Mouse (Mus musculus) mature B cell (primary cell): Measurements from ENCODE around the gene Cd33.

Experiments used
- in situ Hi-C: fragments of 300-500 bp; cut with MboI; formaldehyde crosslinking; loops from 2 replicates; pipeline ENCODE4 v1.14.3; 2019

Gene Cd33

DNA sequence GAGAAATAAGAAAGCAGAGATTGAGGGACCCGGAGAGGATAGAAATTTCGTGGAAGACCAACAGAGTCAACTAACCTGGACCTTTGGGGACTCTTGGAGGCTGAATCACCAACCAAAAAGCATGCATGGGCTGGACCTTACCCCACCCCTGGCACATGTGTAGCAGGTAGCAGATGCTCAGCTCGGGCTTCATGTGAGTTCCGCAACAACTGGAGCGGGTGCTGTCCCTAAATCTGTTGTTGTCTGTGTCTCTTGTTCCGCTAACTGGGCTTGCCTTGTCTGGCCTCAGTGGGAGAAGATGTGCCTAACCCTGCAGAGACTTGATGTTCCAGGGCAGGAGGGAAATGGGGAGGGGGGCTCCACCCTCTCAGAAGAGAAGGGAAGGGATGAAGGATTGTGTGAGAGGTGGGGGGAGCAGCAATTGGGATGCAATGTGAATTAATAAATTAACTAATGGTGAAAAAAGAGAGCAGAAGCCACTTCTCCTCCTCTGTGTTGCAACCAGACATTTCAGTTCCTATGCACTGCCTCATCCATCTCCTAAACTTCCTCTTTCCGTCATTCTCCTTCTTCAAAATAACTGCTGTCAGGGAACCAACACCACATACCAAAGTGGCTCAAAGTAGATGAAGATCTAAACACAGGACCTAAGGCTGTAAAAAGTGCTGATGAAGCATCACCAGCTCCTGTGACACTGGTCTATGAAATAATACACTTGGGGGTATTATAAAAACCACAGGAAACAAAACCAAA lies at the start of gene Cd33:
Cd33 (minus strand) TSS at position 204 of the 753 bp plus-strand sequence.
- in situ Hi-C loops = no loop called here

DNA sequence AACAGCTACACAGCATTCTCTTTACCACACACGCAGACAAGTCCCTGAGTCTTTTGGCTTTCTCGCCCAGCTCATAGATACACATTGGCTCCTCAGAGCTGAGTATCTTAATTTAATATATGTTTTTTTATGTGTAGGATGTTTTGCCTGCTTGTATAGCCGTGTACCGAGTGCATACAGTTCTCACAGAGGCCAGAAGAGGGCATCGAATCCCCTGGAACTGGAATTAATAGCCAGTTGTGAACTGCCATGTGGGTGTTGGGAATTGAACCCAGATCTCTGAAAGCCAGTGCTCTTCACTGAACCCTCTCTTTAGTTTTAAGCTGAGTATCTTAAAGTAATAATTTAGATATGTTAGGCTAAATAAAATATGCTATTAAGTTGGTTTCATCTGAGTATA lies 40.6 kb upstream of the Cd33 start:
- in situ Hi-C loops = no loop called here

DNA sequence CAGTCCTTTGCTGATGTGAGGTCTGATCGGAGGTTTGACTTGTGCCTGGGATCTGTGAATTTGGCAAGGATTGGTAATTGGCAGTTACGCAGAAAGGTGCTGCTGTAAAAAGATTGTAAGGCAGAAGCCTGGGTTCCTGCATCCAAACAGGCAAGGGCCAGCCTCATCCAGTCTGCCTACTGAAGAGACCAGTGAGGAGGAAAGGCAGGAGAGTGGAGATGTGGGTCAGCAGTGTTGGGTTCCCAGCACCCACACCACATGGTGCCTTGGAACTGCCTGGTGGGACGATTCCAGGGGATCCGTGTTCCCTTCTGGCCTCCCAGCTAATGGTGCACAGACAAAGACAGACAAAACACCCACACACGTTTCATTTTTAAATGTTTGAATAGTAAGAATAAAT lies 36.3 kb upstream of the Cd33 start:
- in situ Hi-C loops = no loop called here

DNA sequence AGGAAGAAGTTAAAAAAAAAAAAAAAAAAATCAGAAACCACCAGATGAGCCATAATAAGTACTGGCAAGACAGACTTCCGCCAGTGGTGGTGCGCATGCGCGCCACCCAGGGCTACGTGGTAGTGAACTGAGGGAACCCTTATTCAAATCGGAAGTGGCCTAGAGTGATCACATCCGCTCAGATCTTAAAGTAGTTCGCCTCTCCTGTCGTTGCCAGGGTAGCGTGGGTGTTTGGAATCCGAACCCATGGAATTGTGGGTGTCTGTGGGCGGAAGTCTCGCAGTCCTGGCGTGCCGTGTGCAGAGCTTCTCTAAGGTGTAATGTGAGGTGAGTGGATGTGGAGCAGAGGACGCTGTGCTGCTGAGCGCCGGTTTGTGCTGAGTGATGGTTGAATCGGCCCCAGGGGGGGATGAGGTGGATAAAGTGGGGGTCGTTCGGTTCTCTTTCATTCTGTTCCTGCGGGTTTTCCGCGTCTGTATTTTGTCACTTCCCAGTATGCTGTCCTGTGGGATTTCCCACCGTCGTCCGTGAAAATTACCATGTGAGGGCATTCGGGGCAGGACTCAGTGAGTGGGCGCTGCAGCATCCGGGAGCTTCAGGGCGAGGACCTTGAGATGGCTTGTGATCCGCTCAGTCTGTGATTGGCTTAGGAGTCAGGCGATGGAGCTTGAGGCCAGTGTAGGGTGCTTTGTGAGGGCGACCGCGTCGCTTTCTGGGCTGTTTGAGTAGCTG lies 35.4 kb upstream of the Cd33 start, which contains the start of gene Zfp719:
Zfp719 (plus strand) TSS at position 171 of the 732 bp plus-strand sequence.
- in situ Hi-C loops = no loop called here

DNA sequence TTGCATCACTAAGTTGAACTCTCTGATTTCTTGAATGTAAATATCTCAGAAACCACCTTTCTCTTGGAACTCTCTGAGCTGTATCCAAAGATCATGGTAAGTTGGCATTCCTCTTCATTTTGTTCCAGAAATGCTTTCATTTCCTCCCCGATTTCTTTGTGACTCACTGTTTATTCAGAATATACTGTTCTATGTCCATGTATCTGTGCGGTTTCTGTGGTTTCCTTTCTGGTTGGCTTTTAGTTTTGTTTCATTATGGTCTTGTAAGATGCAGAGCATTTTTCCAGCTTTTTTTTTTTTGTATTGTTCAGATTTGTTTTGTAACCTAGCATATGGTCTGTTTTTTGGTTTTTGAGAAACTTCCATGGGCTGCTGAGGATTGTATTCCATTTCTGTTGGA lies 27.0 kb upstream of the Cd33 start:
- in situ Hi-C loops = no loop called here

DNA sequence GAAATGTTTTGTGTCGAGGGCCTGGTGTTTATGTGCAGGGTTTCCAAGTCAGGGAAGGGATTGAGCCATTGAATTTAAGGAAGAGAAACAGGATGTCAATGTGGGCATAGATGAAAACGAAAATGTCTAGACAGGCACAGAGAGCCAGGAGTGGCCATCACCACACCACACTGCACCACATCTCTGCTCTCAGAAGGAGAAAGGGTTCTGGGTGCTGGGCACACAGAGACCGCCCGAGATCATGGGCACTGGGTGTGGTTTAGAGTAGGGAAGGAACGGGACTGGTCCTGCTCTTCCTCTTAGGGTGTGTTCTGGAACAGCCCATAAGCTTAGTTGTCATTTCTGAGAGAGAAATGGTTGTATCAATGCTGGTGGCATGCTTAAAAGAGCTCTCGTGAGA lies 19.1 kb upstream of the Cd33 start:
- in situ Hi-C loops = no loop called here

DNA sequence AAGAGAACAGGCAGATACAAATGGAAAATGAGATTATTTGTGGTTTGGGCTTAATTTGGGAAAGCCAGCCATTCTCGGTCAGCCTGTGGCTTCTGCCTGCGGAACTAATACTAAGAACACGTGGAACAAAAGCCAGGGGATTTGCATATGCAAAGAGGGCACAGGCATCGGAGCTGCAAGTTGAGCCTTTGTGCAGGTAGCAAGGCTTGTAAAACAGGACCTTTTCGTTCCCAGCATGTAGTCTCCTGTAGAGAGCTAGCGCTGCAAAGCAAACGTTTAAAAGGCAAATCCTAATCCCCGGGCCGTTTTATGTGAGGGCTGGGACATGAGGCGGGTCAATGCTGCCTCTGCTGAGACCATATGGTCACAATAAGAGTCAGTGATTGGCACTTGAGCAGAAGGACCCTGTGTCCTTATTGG lies 18.4 kb upstream of the Cd33 start:
- in situ Hi-C loops = no loop called here

DNA sequence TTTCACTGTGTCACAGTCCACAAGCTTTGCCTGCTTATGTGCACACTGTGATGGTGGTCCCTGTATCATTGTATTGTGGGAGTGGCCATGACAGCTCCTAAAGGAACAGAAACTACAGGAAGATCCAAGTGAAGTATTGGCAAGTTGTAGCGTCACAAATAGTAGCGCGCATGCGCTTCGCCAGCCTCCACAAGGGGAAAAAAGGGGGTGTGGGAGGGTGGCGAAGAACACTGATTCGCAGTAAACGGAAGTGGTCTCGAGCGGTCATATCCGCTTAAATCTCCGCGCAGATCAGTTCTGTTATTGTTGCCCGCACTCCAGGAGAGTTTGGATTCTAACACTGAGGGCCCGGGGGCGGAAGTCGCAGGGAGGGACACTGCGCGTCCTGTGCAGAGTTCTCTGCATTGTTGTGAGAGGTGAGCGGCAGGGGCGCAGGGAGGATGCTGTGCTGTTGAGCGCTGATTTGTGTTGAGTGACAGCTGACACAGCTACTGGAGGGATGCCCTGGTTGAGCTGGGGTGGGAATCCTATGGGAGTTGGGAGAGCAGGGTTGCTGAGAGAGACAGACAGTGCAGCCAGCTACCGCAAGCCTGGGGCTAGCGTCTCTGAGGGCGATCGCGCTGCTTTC lies 17.9 kb upstream of the Cd33 start, which contains the start of gene Zfp658:
Zfp658 (plus strand) TSS at position 251 of the 628 bp plus-strand sequence.
- in situ Hi-C loops = no loop called here

DNA sequence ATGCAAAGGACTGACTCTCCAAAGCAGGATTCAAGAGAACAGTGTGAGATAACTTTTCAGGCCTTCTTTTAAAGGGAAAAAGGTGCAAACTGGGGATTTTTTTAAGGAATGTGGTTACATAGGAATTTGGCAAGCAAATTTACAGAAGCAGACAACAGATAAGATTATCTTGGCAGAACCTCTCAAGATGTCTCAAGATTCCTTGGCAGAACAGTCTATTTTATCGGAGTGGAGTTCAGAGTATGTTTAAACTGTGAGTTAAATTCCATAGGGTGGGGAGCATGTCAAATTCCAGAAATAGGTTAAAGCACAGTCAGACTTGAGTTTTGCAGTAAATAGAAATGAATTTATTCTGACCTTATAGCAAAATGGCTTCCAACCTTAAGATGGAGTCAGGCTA lies 12.7 kb upstream of the Cd33 start:
- in situ Hi-C loops = no loop called here

DNA sequence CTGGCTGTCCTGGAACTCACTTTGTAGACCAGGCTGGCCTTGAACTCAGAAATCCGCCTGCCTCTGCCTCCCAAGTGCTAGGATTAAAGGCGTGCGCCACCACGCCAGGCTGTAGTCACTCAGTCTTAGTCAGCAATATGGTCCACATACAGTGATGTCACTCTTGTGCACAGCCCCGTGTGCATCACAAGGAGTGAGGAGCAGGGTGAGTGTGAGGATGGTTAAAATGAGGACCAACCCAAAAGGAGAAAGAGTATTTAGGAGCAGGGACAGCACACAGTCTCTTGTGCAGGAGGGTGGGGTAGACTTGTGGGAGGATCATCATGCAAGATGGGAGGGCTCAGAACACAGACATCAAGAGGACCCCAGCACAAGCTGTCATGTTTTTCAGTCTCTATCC lies 11.1 kb upstream of the Cd33 start:
- in situ Hi-C loops = no loop called here

DNA sequence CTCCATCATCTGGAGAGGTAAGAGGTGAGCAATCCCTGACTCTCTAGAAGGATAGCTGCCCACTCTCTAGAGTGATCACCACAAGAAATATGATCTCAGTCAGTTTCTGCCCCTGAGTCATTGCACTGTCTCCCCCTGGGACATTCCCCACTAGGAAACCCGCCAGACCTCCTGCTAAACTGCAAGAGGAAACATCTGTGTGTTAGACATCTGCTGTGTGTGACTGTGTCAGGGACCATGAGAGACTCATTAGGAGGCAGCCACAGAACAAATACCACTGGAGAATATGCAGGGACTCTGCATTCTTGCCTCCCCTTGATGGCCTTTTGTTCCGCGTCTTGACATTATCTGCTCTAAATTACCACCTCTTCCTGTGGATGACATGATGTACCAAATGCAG lies 10.3 kb upstream of the Cd33 start:
- in situ Hi-C loops = no loop called here

DNA sequence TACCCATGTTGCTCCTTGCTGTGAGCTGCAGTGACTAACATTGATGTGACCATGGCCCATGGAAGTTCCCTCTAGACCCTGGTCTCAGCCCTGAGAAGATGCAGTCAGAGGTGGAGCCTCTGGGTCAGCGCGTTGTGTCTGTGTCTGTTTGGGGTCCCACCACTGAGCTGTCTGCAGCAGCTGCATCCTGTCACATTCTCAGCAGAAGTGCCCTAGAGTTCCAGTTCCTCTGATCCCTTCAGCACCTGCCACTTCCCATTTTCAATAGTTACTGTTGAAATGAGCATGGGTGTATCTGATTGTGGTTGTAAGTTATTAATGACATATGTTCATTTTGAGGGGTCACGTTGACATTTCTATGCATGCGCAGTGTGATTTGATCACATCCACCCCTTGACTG lies 8.9 kb upstream of the Cd33 start:
- in situ Hi-C loops = no loop called here

DNA sequence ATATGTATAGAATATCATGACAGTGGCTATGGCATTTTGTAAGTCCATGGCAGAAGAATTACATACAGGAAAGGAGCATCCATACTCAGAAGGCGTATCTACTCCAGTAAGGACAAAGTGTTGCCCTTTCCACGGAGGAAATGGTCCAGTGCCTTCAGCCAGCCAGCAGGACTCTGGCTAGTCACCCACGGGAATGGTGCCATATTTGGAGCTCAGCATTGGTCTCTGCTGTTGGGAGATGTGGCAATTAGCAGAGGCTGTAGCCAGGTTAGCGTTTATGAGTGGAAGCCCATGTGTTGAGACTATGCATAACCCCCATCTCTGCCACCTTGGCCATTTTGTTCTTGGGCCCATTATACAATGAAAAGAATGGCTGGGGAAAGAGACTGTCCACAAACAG lies 4.0 kb upstream of the Cd33 start:
- in situ Hi-C loops = no loop called here

DNA sequence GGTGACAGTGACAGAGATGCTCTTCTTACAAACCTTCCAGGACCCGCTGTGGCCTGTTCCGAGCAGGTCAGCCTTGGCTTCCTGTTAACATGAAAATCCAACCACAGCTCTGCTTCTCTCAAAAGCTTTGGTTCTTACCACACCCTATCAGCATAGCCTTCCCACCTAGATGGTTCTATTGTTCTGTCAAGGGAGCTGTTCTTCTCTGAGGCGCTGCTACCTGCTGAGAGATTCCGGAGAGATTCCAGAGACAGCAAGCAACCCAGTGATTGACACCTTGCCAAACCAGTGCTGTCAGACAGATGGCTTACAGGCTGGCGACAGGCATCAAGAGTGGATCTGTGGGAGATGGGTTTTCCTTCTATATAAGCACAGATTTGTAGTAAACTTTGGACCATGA lies 3.4 kb upstream of the Cd33 start:
- in situ Hi-C loops = no loop called here

DNA sequence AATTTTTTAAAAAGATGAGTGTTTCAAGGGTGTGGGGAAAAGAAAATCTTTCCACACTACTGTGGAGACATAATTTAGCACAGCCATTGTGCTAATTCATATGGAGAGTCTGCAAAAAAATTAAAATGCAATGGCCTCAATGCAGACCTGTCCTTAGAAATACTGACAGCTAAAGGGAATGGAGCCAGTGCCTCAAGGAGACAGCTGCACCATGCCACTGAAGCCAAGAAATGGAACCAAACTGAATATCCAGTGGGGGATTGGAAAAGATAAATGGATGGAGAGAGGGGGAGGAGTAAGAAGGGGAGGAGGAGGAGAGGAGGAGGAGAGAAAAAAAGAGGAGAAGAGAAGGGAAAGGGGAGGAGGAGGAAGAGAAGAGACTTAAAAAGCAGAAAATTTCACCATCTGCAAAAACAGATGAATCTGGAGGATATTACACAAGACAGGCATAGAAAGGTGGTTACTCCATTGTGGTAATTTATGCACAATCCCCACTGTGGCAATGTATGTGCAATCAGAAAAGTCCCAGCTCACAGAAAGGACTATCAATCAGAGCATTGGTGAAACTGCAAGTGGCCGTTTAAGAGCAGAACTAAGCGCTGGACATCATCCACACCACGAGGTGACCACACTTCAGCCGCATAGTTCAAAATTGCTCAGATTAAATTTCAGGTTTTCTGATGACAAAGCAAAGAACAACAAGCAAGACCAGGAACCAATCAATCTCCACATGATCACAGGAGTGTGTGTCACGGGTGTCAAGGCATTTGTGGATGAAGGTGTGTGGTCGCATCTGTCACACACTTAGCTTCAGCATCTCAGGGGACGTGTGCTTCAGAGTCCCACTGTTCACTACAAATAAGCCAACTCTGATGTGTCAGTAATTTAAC lies 1.7 kb upstream of the Cd33 start:
- in situ Hi-C loops = no loop called here

DNA sequence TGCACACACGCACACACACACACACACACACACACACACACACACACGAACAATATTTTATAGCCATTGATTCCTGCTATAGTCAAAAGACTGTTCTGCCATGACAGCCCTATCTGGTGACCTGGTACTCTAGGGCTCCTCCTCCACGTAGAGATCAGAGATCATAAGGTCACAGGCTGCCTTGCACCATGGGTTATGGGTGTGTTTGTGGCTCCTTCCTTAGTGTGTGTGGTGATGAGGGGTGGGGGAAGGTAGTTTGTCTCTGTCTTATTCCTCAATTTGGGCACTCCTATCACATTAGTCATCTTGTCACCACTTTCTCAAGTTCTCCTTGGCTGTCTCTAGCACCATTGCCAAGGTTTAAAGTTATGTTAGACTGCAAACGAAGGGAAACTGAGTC lies 5.7 kb downstream of the Cd33 start:
- in situ Hi-C loops = no loop called here

DNA sequence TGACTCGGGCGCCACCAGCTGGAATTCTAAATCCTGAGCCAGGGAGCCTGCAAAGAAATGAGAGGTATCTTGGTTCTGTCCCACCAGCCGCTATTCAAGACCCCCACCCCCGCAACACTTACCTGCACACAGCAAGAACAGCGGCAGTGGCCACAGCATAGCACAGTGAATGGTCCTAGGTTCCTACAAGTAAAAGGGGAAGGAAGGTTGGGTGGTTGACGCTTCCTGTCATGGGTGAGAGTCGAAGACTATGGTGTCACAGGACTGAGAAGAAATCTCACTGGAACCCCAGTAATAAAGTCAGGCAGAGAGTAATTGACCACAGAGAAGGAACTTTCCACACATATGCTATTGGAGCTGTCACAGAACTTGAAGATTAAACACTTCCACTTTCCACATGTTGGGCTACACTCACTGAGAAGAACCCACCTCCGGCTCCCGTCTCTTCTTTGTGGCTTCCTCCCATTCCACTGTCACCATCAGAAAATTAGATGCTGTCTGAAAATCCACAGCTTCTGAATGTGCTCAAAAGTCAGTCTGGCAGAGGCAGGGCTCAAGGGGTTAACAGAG lies 11.2 kb downstream of the Cd33 start:
- in situ Hi-C loops = no loop called here

DNA sequence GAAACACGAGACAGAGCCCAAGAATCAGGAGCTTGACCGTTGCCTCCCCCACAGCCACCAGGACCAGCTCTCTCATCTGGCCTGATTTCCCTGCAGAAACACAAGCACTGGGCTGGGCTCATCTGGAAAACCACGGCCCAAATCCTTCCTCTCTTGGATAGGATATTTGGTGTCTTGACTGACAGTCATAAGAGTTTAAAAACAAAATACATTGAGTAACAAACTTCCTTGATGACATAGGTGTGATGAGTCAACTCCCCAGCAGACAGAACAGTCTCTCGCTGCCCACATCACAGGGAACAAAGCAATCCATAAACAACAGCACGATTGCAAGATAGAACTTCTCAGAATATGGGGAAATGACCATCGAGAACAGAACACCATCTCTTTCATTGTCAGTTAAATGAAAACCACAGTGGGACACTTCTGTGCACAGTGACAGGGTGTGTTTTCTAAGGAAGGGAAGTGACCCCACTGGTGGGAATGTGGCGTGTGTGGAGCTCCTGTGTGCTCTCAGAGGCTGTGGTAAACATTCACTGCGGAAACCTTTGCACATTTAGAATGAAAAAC lies 13.9 kb downstream of the Cd33 start:
- in situ Hi-C loops = no loop called here

DNA sequence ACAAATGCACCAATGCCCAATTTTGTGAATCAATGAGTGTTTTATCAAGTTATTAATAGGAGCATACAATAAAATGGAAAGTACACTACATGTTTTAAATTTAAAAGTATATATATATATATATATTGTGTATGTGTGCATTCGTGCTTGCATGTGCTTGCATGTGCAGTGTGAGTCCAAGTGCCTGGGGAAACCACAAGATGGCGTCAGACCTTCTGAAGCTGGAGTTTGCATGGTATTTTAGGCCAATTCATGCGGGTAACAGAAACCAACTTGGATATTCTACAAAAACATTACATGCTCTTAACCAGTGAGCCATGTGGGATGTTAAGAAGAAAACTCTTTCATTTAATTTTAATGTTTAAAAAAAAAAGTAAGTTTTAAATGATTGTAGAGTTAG lies 18.9 kb downstream of the Cd33 start:
- in situ Hi-C loops = no loop called here

DNA sequence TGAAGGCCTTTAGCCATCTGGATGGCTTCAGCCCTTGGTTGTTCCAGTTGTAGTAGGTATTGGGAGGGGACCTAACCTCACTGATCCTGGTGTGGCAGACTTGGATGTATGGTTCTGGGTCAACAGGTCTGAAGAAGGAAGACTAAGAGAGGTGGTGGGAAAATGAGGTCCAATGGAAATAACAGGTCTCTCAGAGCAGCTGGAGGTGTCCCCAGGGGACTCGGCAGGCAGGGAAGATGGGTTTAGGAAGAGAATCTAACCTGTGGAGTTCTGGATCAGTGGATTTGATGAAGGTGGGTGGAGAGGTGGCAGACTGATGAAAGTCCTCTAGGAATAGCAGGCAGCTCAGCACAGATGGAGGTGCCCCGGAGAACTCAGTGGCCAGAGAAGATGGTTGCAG lies 21.5 kb downstream of the Cd33 start:
- in situ Hi-C loops = no loop called here

DNA sequence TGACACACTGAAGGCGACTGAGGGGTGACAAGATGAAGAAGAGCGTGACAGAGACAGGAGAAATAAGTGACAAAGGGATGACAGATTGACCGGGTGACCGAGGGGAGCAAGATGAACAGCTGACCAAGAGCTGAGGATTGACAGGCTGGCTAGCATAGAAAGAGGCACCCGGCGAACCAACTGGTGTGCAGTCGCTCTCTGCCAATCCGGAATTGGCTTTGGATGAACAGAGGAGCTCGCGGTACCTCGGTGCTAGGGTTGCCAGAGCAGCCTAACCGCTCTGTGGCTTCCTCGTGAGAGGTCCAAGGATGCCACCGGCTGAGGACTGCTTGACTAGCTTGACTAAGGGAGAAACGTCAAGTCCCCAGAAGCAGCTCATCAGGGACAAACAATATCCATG lies 25.9 kb downstream of the Cd33 start:
- in situ Hi-C loops = no loop called here
